8 mouse cellular contexts compared by ENCODE assay signal in the genomic region with DNA sequence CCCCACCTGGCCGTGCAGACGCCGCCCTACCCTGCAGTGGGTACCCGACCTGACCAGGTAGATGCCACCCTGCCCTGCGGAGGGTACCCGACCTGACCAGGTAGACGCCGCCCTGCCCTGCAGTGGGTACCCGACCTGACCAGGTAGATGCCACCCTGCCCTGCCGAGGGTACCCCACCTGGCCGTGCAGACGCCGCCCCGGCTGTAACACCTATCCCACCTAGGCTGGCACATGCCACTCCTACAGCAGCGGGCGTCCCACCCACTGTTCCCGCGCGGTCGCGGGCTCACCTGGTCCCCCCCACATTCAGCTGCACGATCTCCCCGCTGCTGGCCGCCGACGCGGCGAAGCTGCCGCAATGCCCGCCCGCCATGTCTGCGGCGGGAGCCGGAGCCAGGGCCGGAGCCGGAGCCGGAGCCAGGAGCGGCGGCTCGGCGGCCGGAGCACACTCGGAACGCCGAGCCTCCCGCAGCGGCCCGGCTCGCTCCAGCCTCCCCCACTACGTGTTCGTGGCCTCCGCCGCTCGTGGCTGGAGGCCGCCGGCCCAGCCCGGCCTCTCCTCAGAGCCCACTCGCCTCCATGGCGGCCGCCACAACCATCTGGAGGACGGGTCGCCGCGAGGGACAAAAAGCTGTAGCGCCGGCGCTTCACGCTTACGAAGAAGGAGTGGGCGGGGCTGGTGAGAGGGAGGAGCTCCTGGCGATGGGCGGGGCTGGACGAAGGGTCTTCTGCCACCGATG. TPM values are rescaled to one million over a fixed set of nuclear protein-coding genes. Genes with fewer than 3 reads are reported as not detected.
DNase-seq lines count a peak whose midpoint lies in the region; ATAC-seq lines count a peak whose summit lies in the region.

Kctd3 (minus strand) TSS at position 603 of the 741 bp plus-strand sequence.

- H3K9me3 ChIP-seq in intestine, embryonic 14.5 days (ENCODE audit: control insufficient read depth, low read length): no peaks in the 10 kb centered on the region

- H3K4me2 ChIP-seq in intestine, embryonic 14.5 days (ENCODE audit: low read length): peak within 1 kb of the TSS; percentile 71

- H3K4me3 ChIP-seq in intestine, embryonic 14.5 days (ENCODE audit: low read depth, low read length): peak within 1 kb of the TSS; percentile 98

- intact Hi-C loops in left cerebral cortex, postnatal 14 days (cut with DNase I): no loop called here

- H3K36me3 ChIP-seq in intestine, embryonic 14.5 days (ENCODE audit: control insufficient read depth, insufficient read depth, low read length): peaks cover 9% of the 10 kb centered on the region; the same call in 1 of the 2 replicates

- H3K4me1 ChIP-seq in intestine, embryonic 14.5 days (replicated peaks; ENCODE audit: control insufficient read depth, insufficient read depth, low read length): peaks cover 17% of the 10 kb centered on the region

- DNase-seq in adrenal gland, adult 18-20 months (ENCODE audit: low spot score in 2 of 2): peak; percentile 99
- DNase-seq in embryo, embryonic 11 days: peak; percentile 97
- peak; percentile 91 for DNase-seq in gastrocnemius, postnatal 25 days
- DNase-seq in intestine, embryonic 14.5 days (ENCODE audit: low spot score): peak; percentile 99
- peak; percentile 95 to 99 for DNase-seq in left cerebral cortex, postnatal 14 days (ENCODE audit: low spot score in 2 of 2)
- peak; percentile 97 for DNase-seq in mesoderm, embryonic 11.5 days (ENCODE audit: low read depth, low spot score)
- DNase-seq in right cerebral cortex, postnatal 36 days (ENCODE audit: low spot score in 2 of 2): peak; percentile 91
- DNase-seq in yolk sac, embryonic 10.5 days (ENCODE audit: low spot score): peak; percentile 94

- no peaks in the 10 kb centered on the region for H3K27me3 ChIP-seq in intestine, embryonic 14.5 days (replicated peaks; ENCODE audit: control insufficient read depth, insufficient read depth, low read length)

- under 1% methylated on average over 67 of the region's 74 CpGs for WGBS in intestine, embryonic 14.5 days

- H3K27ac ChIP-seq in intestine, embryonic 14.5 days (ENCODE audit: low read depth): peak within 1 kb of the TSS; percentile 44; the same call in 1 of the 2 replicates

- ATAC-seq in intestine, embryonic 14.5 days (replicated peaks; ENCODE audit: low FRiP score, low TSS enrichment, low read depth): peak; percentile 83

- peak within 1 kb of the TSS; percentile 97 for H3K9ac ChIP-seq in intestine, embryonic 14.5 days (ENCODE audit: low read length)

RNA-seq across cellular contexts. Expression of gene Kctd3, which starts in this region (rescaled TPM):
- 10 to 100 TPM; 26.3 to 26.9 TPM for total RNA-seq in adrenal gland, adult 18-20 months (2021)
- 10 to 100 TPM; 22.8 to 23.6 TPM for total RNA-seq in gastrocnemius, postnatal 25 days (2021)
- polyA plus RNA-seq in intestine, embryonic 14.5 days (2014; fragmentation: Nextera tagmentation; extraction: Ambion mirVana): 36.4 and 37.6 TPM in 2 replicates
- total RNA-seq in left cerebral cortex, postnatal 14 days (2021): 100 to 1,000 TPM; 110 to 113 TPM

Comparison
In these comparisons a context has a peak if more than half of its experiments do, and no peak if none do; other contexts are left out.
1. Peak in every context shown above with its lines: DNase-seq, ATAC-seq, H3K4me3 ChIP-seq and H3K27ac ChIP-seq.